Mouse (Mus musculus) G1E (cell line): Measurements from ENCODE around the gene Ccdc40.

Source experiments
- CTCF ChIP-seq: IDR thresholded peaks from 2 replicates; pipeline ENCODE4 v1.5.1; 2012; ENCODE audit warnings: low read depth, low read length, inconsistent platforms, mixed read lengths
- GATA1 ChIP-seq: IDR thresholded peaks from 2 replicates; pipeline ENCODE4 v1.6.1; 2012; ENCODE audit warnings: borderline replicate concordance, low read length, inconsistent platforms, mixed read lengths

DNA sequence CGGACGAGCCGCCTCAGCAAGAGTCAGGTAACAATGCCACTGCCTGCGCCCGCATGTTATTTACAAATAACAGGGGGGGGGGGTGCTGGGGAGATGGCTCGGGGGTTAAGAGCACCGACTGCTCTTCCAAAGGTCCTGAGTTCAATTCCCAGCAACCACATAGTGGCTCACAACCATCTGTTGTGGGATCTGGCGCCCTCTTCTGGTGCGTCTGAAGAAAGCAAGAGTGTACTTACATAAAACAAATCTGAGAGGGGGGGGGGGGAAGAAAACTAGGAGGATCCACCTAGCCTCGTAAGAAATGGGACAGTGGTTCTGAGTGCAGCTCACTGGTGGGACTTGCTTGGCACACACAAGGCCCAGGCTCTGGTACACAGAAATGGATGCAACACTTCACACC, 6.4 kb downstream of the Ccdc40 start:
- TF ChIP-seq CTCF = no peak
- no peak for TF ChIP-seq GATA1
